Mouse (Mus musculus) hindbrain, postnatal 0 days (tissue): ENCODE measurements around the gene Sept1. TPM values are rescaled to one million over a fixed set of nuclear protein-coding genes. Genes with fewer than 3 reads are reported as not detected.
"Not testable (repeated sequence)": the region's sequence is repeated elsewhere in the genome, so short reads cannot be mapped to it uniquely, and the experiment has no call there.

Experiments used
- ATAC-seq: fragments of 200-750 bp; cut with Nextera tagmentation; 2 replicates; pipeline ENCODE4 v1.8.0; 2017; ENCODE audit warnings: mild to moderate bottlenecking, moderate TSS enrichment, moderate library complexity
- DNase-seq: peaks from one replicate; pipeline ENCODE4 v3.0.0-alpha.2; 2015; ENCODE audit warnings: low spot score
- H3K27ac ChIP-seq: fragments of 300-500 bp; sonication (generic); 2 replicates; pipeline ENCODE4 v1.5.1; 2014; ENCODE audit warnings: mild to moderate bottlenecking
- H3K27me3 ChIP-seq: fragments of 300-500 bp; sonication (generic); 2 replicates; pipeline ENCODE4 v1.6.1; 2014; ENCODE audit warnings: low read length, mixed read lengths; ENCODE audit not compliant: insufficient read depth
- H3K36me3 ChIP-seq: fragments of 300-500 bp; sonication (generic); 2 replicates; pipeline ENCODE4 v1.6.1; 2014; ENCODE audit warnings: low read length, mixed read lengths; ENCODE audit not compliant: insufficient read depth
- H3K4me1 ChIP-seq: fragments of 300-500 bp; sonication (generic); 2 replicates; pipeline ENCODE4 v1.6.1; 2014; ENCODE audit warnings: antibody characterized with exemption, low read length, mixed read lengths; ENCODE audit not compliant: insufficient read depth
- H3K4me2 ChIP-seq: fragments of 300-500 bp; sonication (generic); 2 replicates; pipeline ENCODE4 v1.6.1; 2014; ENCODE audit warnings: low read depth, mild to moderate bottlenecking, low read length, moderate library complexity, mixed read lengths
- H3K4me3 ChIP-seq: fragments of 300-500 bp; sonication (generic); 2 replicates; pipeline ENCODE4 v1.5.1; 2014; ENCODE audit warnings: low read length
- H3K9ac ChIP-seq: fragments of 300-500 bp; sonication (generic); replicated peaks from 2 replicates; pipeline ENCODE4 v1.6.1; 2014; ENCODE audit warnings: mild to moderate bottlenecking, low read length, moderate library complexity, mixed read lengths
- H3K9me3 ChIP-seq: fragments of 300-500 bp; sonication (generic); 2 replicates; pipeline ENCODE4 v1.6.1; 2016; ENCODE audit warnings: low read length, mixed read lengths
- CTCF ChIP-seq: IDR thresholded peaks from 2 replicates; pipeline ENCODE4 v1.5.1; 2016; ENCODE audit warnings: antibody characterized with exemption, control low read depth, low read depth
- WGBS: fragments of 180-500 bp; shearing (Covaris S2); extraction: QIAGEN DNeasy Blood & Tissue Kit; methylation state at CpG from one replicate; pipeline ENCODE4 v1.1.7; 2014; 5-methylcytosine and 5-hydroxymethylcytosine counted together
- polyA plus RNA-seq: library from polyadenylated mRNA; unstranded; fragments of >200 nt; fragmentation: Nextera tagmentation; extraction: Ambion mirVana; gene quantifications from 2 replicates; pipeline ENCODE4 v1.2.1, GENCODE M21; 2015
- total RNA-seq: library from RNA; depleted of rRNA; stranded (reverse); fragments of >200 nt; gene quantifications from 2 replicates; pipeline ENCODE4 v1.2.3, GENCODE M21; 2014

Sept1 gene
- total and polyA plus RNA-seq, 2 experiments from 2014 or later = 4.6 to 5.2 TPM

DNA sequence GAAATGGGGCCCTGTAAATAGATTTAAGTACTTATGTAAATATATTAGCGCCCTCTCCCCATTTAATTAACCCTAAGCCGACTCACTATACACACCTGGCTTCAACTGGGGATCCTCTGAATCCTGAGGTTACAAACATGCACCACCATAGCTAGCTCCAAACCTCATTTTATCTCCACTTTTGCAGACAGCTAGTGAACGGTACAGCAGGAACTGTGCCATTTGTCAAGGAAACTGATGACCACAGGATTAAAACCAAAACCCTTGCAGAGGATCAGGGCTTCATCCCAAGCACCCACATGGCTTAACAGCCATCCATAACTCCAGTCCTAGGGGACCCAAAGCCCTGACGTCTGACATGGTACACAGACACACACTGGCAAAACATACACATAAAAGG lies 22.1 kb upstream of the Sept1 start:
- Histone ChIP-seq H3K27ac (peak overlapping the region; percentile 97), H3K9ac (peak overlapping the region; percentile 68), H3K9me3 (no peaks in the 10 kb centered on the region), H3K4me1 (no peaks in the 10 kb centered on the region), H3K4me3 (peak overlapping the region; percentile 55), H3K4me2 (peak overlapping the region; percentile 75), H3K27me3 (no peaks in the 10 kb centered on the region), H3K36me3 (0 out of 2 replicates have a peak, but pooled peaks cover 1% of the 10 kb centered on the region)
- DNase-seq (no peak), ATAC-seq (no peak)
- 33% methylated on average over 4 of the region's 4 CpGs for WGBS
- TF ChIP-seq CTCF = no peak

DNA sequence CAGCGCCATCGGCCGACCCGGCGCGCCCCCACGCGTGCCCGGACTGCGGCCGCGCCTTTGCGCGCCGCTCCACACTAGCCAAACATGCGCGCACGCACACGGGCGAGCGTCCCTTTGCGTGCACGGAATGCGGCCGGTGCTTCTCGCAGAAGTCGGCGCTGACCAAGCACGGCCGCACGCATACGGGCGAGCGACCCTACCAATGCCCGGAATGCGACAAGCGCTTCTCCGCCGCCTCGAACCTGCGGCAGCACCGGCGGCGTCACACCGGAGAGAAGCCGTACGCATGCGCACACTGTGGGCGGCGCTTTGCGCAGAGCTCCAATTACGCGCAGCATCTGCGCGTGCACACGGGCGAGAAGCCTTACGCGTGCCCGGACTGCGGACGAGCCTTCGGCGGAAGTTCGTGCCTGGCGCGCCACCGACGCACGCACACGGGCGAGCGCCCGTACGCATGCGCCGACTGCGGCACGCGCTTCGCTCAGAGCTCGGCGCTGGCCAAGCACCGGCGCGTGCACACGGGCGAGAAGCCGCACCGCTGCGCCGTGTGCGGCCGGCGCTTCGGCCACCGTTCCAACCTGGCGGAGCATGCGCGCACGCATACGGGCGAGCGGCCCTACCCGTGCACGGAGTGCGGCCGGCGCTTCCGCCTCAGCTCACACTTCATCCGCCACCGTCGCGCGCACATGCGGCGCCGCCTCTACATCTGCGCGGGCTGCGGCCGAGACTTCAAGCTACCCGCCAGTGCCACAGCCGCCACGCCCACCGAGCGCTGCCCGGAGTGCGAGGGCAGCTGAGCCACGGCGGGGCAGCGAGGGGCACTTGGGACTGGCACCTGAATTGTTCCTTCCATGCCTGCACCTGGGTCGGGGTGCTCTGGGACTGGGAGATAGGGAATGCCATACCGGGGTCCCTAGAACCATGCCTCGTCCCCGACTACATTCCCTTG lies 21.2 kb upstream of the Sept1 start:
- peak overlapping the region; percentile 75 for H3K4me2 ChIP-seq
- ATAC-seq (peak; percentile 95), DNase-seq (peak; percentile 100)
- H3K27me3 ChIP-seq = no peaks in the 10 kb centered on the region
- H3K4me1 ChIP-seq = no peaks in the 10 kb centered on the region
- TF ChIP-seq CTCF = no peak
- H3K9me3 ChIP-seq = no peaks in the 10 kb centered on the region
- H3K4me3 ChIP-seq = peak overlapping the region; percentile 55
- H3K36me3 ChIP-seq = 0 out of 2 replicates have a peak, but pooled peaks cover 4% of the 10 kb centered on the region
- peak overlapping the region; percentile 68 for H3K9ac ChIP-seq
- under 1% methylated on average over 136 of the region's 136 CpGs for WGBS
- peak overlapping the region; percentile 97 for H3K27ac ChIP-seq

DNA sequence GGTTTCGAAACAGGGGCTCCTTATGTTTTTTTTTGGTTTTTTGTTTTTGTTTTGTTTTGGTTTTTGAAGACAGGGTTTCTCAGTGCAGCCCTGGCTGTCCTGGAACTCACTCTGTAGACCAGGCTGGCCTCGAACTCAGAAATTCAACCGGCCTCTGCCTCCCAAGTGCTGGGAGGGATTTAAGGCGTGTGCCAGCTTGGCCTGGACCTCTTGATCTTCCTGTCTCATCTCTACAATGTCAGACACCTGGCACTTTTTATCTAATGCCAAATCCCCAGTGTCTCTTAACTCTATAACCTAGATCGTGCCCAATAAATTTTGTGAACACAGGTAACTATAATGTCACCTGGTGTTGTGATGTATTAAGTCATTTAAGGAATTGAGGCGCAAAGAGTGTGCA lies 20.4 kb upstream of the Sept1 start:
- Histone ChIP-seq H3K36me3 (0 out of 2 replicates have a peak, but pooled peaks cover 4% of the 10 kb centered on the region), H3K9ac (peak overlapping the region; percentile 68), H3K9me3 (no peaks in the 10 kb centered on the region), H3K4me3 (peak overlapping the region; percentile 55), H3K27ac (peak overlapping the region; percentile 97), H3K4me2 (peak overlapping the region; percentile 75), H3K4me1 (no peaks in the 10 kb centered on the region), H3K27me3 (no peaks in the 10 kb centered on the region)
- DNase-seq (no peak), ATAC-seq (no peak)
- WGBS = 75% methylated on average over 6 of the region's 6 CpGs
- no peak for TF ChIP-seq CTCF

- WGBS = 83% methylated on average over 2 of the region's 2 CpGs
- Histone ChIP-seq H3K4me1 (no peaks in the 10 kb centered on the region), H3K4me3 (no peak overlapping the region), H3K27ac (0 out of 2 replicates have a peak overlapping the region, but pooled peaks have one; percentile 97), H3K4me2 (no peak overlapping the region), H3K9me3 (no peaks in the 10 kb centered on the region), H3K27me3 (no peaks in the 10 kb centered on the region), H3K36me3 (peaks cover 5% of the 10 kb centered on the region; the same call in 1 of the 2 replicates), H3K9ac (no peak overlapping the region)
- peak; percentile 63 for TF ChIP-seq CTCF
- peak; percentile 49 for DNase-seq
- no peak for ATAC-seq
Observed at GRCm38 (mm10) chr7:127252414-127252813, 19.5 kb upstream of the Sept1 start.

DNA sequence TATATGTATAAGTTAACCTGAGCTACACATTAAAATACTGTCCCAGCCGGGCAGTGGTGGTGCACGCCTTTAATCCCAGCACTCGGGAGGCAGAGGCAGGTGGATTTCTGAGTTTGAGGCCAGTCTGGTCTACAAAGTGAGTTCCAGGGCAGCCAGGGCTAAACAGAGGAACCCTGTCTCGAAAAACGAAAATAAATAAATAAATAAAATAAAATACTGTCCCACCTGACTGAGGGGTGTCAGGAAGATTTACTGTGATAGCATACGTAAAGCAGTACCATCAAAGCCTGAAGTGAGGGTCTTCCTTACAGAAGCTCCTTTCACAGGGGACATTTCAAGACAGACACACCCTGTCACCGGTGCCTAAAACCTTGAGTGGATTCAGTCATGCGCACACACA lies 17.6 kb upstream of the Sept1 start:
- H3K4me2 ChIP-seq, H3K9ac ChIP-seq, DNase-seq, H3K36me3 ChIP-seq, H3K27ac ChIP-seq, H3K9me3 ChIP-seq, H3K4me1 ChIP-seq, H3K27me3 ChIP-seq, ATAC-seq, H3K4me3 ChIP-seq: not testable (repeated sequence)
- WGBS = 93% methylated on average over 8 of the region's 8 CpGs

DNA sequence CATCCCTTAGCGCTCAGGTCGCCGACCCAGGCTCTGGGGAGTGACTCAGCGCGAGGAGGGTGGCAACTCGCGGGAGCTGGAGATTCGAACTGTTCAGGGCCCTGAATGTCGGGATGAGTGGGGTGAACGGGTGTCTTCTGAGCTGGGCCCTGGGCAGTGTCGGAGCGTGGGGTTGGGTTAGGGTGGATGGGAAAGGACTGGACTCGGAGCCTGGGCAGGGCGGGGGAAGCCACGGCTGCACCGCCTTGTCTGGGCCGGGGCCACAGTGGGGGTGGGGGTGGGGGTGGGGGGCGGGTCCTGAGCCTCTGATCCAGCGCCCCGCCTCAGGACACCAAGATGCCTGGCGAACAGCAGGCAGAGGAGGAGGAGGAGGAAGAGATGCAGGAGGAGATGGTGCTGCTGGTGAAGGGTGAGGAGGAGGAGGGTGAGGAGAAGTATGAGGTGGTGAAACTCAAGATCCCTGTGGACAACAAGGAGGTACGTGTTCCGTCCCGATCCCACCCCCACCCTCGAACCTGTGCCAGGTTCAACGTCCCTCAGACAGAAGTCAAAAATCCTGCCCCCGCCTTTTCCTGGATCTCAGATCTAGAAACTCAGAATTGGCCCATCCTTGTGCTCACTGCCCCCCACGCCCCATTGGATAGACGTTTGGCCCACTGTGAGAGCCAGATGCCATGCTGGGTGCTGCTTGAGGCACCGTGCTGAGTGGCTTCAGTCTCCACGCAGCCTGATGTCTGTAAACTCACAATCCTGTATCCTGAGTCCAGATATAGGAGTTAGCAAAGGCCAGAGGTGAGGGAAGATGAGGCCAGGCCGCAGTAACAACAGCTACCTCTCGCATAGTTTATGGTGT lies 12.0 kb upstream of the Sept1 start:
- WGBS = 10% methylated on average over 31 of the region's 33 CpGs
- peak overlapping the region; percentile 94 for H3K27ac ChIP-seq
- H3K9me3 ChIP-seq = no peaks in the 10 kb centered on the region
- DNase-seq = peak; percentile 25
- ATAC-seq = peak; percentile 77
- peak overlapping the region; percentile 81 for H3K4me2 ChIP-seq
- peaks cover 5% of the 10 kb centered on the region; the same call in 1 of the 2 replicates for H3K36me3 ChIP-seq
- H3K9ac ChIP-seq = peak overlapping the region; percentile 84
- peaks cover 14% of the 10 kb centered on the region for H3K4me1 ChIP-seq
- H3K4me3 ChIP-seq = peak overlapping the region; percentile 76
- TF ChIP-seq CTCF = no peak
- H3K27me3 ChIP-seq = no peaks in the 10 kb centered on the region
